Mouse (Mus musculus) kidney, postnatal 0 days (tissue): ENCODE data around the gene Adamts17. TPM values are rescaled to one million over a fixed set of nuclear protein-coding genes. Genes with fewer than 3 reads are reported as not detected.
A peak's percentile ranks its signal among the peaks of the same experiment; 100 is the strongest.

Source experiments
- ATAC-seq: fragments of 200-750 bp; cut with Nextera tagmentation; replicated peaks from 2 replicates; pipeline ENCODE4 v1.8.0; 2017; ENCODE audit warnings: low read depth, moderate number of reproducible peaks, moderate TSS enrichment, moderate library complexity; ENCODE audit not compliant: low FRiP score
- DNase-seq: peaks from one replicate; pipeline ENCODE4 v3.0.0-alpha.2; 2016; ENCODE audit warnings: low spot score
- H3K27ac ChIP-seq: fragments of 300-500 bp; sonication (generic); 2 replicates; pipeline ENCODE4 v1.5.1; 2014; ENCODE audit warnings: mild to moderate bottlenecking
- H3K27me3 ChIP-seq: fragments of 300-500 bp; sonication (generic); 2 replicates; pipeline ENCODE4 v1.6.1; 2014; ENCODE audit warnings: low read length, mixed read lengths; ENCODE audit not compliant: insufficient read depth
- H3K36me3 ChIP-seq: fragments of 300-500 bp; sonication (generic); 2 replicates; pipeline ENCODE4 v1.6.1; 2014; ENCODE audit warnings: low read length, mixed read lengths; ENCODE audit not compliant: insufficient read depth
- H3K4me1 ChIP-seq: fragments of 300-500 bp; sonication (generic); replicated peaks from 2 replicates; pipeline ENCODE4 v1.6.1; 2014; ENCODE audit warnings: antibody characterized with exemption, low read length, mixed read lengths; ENCODE audit not compliant: insufficient read depth
- H3K4me2 ChIP-seq: fragments of 300-500 bp; sonication (generic); 2 replicates; pipeline ENCODE4 v1.6.1; 2014; ENCODE audit warnings: mild to moderate bottlenecking, low read length, moderate library complexity, mixed read lengths
- H3K4me3 ChIP-seq: fragments of 300-500 bp; sonication (generic); replicated peaks from 2 replicates; pipeline ENCODE4 v1.5.1; 2014; ENCODE audit warnings: low read depth, low read length
- H3K9ac ChIP-seq: fragments of 300-500 bp; sonication (generic); 2 replicates; pipeline ENCODE4 v1.6.1; 2014; ENCODE audit warnings: low read depth, low read length
- H3K9me3 ChIP-seq: fragments of 300-500 bp; sonication (generic); replicated peaks from 2 replicates; pipeline ENCODE4 v1.6.1; 2016; ENCODE audit warnings: low read length, inconsistent platforms, mixed read lengths
- CTCF ChIP-seq: IDR thresholded peaks from 2 replicates; pipeline ENCODE4 v1.5.1; 2016; ENCODE audit warnings: antibody characterized with exemption, low read depth, mild to moderate bottlenecking, moderate library complexity
- WGBS: fragments of 180-500 bp; shearing (Covaris S2); extraction: QIAGEN DNeasy Blood & Tissue Kit; methylation state at CpG from one replicate; pipeline ENCODE4 v1.1.7; 2014; 5-methylcytosine and 5-hydroxymethylcytosine counted together
- polyA plus RNA-seq: library from polyadenylated mRNA; unstranded; fragments of >200 nt; fragmentation: Nextera tagmentation; extraction: Ambion mirVana; gene quantifications from 2 replicates; pipeline ENCODE4 v1.2.1, GENCODE M21; 2015

Adamts17 gene
- polyA plus RNA-seq, 1 experiment from 2014 or later = 3.1 TPM

- no peaks in the 10 kb centered on the region for H3K4me1 ChIP-seq
- no peaks in the 10 kb centered on the region for H3K27me3 ChIP-seq
- ATAC-seq = no peak
- H3K4me3 ChIP-seq = no peak overlapping the region
- 82% methylated on average over 2 of the region's 2 CpGs for WGBS
- no peak for DNase-seq
- H3K9ac ChIP-seq = no peak overlapping the region
- H3K27ac ChIP-seq = no peak overlapping the region
- no peak overlapping the region for H3K4me2 ChIP-seq
- no peak for TF ChIP-seq CTCF
- no peaks in the 10 kb centered on the region for H3K9me3 ChIP-seq
- no peaks in the 10 kb centered on the region for H3K36me3 ChIP-seq
Observed at GRCm38 (mm10) chr7:67097096-67097495, 257.6 kb downstream of the Adamts17 start.

GRCm38 (mm10) chr7:67101418-67101973 is 262.0 kb downstream of the Adamts17 start:
- no peak overlapping the region for H3K4me3 ChIP-seq
- H3K4me2 ChIP-seq = no peak overlapping the region
- ATAC-seq = no peak
- H3K9me3 ChIP-seq = no peaks in the 10 kb centered on the region
- WGBS = 67% methylated on average over 3 of the region's 3 CpGs
- no peaks in the 10 kb centered on the region for H3K27me3 ChIP-seq
- H3K4me1 ChIP-seq = no peaks in the 10 kb centered on the region
- peak; percentile 18 for DNase-seq
- no peak for TF ChIP-seq CTCF
- H3K9ac ChIP-seq = no peak overlapping the region
- H3K36me3 ChIP-seq = no peaks in the 10 kb centered on the region
- H3K27ac ChIP-seq = no peak overlapping the region

GRCm38 (mm10) chr7:67110551-67111159 is 271.1 kb downstream of the Adamts17 start:
- DNase-seq = peak; percentile 72
- no peak overlapping the region for H3K27ac ChIP-seq
- H3K36me3 ChIP-seq = no peaks in the 10 kb centered on the region
- H3K4me3 ChIP-seq = no peak overlapping the region
- no peak for TF ChIP-seq CTCF
- H3K4me1 ChIP-seq = no peaks in the 10 kb centered on the region
- no peak overlapping the region for H3K9ac ChIP-seq
- 65% methylated on average over 12 of the region's 12 CpGs for WGBS
- H3K9me3 ChIP-seq = no peaks in the 10 kb centered on the region
- 0 out of 2 replicates have a peak, but pooled peaks have one; percentile 38 for ATAC-seq
- no peak overlapping the region for H3K4me2 ChIP-seq
- no peaks in the 10 kb centered on the region for H3K27me3 ChIP-seq

- H3K9me3 ChIP-seq = no peaks in the 10 kb centered on the region
- no peak for TF ChIP-seq CTCF
- 39% methylated on average over 14 of the region's 14 CpGs for WGBS
- DNase-seq (no peak), ATAC-seq (0 out of 2 replicates have a peak, but pooled peaks have one; percentile 47)
- no peak overlapping the region for H3K4me2 ChIP-seq
- H3K27ac ChIP-seq = no peak overlapping the region
- no peaks in the 10 kb centered on the region for H3K4me1 ChIP-seq
- no peaks in the 10 kb centered on the region for H3K36me3 ChIP-seq
- no peak overlapping the region for H3K9ac ChIP-seq
- H3K4me3 ChIP-seq = no peak overlapping the region
- no peaks in the 10 kb centered on the region for H3K27me3 ChIP-seq
Observed at GRCm38 (mm10) chr7:67112495-67113216, 273.1 kb downstream of the Adamts17 start.

- Histone ChIP-seq H3K27ac (no peak overlapping the region), H3K4me3 (no peak overlapping the region), H3K9ac (no peak overlapping the region), H3K4me1 (no peaks in the 10 kb centered on the region), H3K27me3 (no peaks in the 10 kb centered on the region), H3K36me3 (no peaks in the 10 kb centered on the region), H3K4me2 (no peak overlapping the region), H3K9me3 (no peaks in the 10 kb centered on the region)
- 94% methylated on average over 3 of the region's 3 CpGs for WGBS
- TF ChIP-seq CTCF = no peak
- ATAC-seq (no peak), DNase-seq (no peak)
Observed at GRCm38 (mm10) chr7:67114056-67114455, 274.5 kb downstream of the Adamts17 start.

- no peak overlapping the region for H3K4me2 ChIP-seq
- no peaks in the 10 kb centered on the region for H3K36me3 ChIP-seq
- no peak for TF ChIP-seq CTCF
- no peak for ATAC-seq
- no peaks in the 10 kb centered on the region for H3K4me1 ChIP-seq
- no peak overlapping the region for H3K4me3 ChIP-seq
- H3K9ac ChIP-seq = no peak overlapping the region
- no peaks in the 10 kb centered on the region for H3K27me3 ChIP-seq
- DNase-seq = no peak
- no peak overlapping the region for H3K27ac ChIP-seq
- H3K9me3 ChIP-seq = no peaks in the 10 kb centered on the region
- WGBS = 89% methylated on average over 3 of the region's 3 CpGs
Observed at GRCm38 (mm10) chr7:67115056-67115455, 275.5 kb downstream of the Adamts17 start.
